Mouse (Mus musculus) small intestine, adult 2 months (tissue): Measurements from ENCODE around the gene Ptprf. TPM values are rescaled to one million over a fixed set of nuclear protein-coding genes. Genes with fewer than 3 reads are reported as not detected.

Source experiments
- H3K27ac ChIP-seq: fragments of 200-500 bp; 2 replicates; pipeline ENCODE4 v1.5.1; 2012; ENCODE audit warnings: low read depth, low read length, control low read depth, inconsistent platforms; ENCODE audit not compliant: insufficient read depth
- H3K27me3 ChIP-seq: fragments of 200-500 bp; 2 replicates; pipeline ENCODE4 v1.6.1; 2012; ENCODE audit warnings: mild to moderate bottlenecking, moderate library complexity, low read length, inconsistent platforms; ENCODE audit not compliant: control insufficient read depth, insufficient read depth
- H3K36me3 ChIP-seq: fragments of 200-500 bp; 2 replicates; pipeline ENCODE4 v1.6.1; 2012; ENCODE audit warnings: mild to moderate bottlenecking, low read length, control low read depth, inconsistent platforms; ENCODE audit not compliant: control insufficient read depth, insufficient read depth
- H3K4me1 ChIP-seq: fragments of 200-500 bp; 2 replicates; pipeline ENCODE4 v1.6.1; 2012; ENCODE audit warnings: low read length, inconsistent platforms, mixed read lengths; ENCODE audit not compliant: control insufficient read depth, insufficient read depth, insufficient read length
- H3K4me3 ChIP-seq: fragments of 200-500 bp; 2 replicates; pipeline ENCODE4 v1.5.1; 2012; ENCODE audit warnings: low read depth, mild to moderate bottlenecking, control low read depth, inconsistent platforms, low read length, moderate library complexity
- CTCF ChIP-seq: fragments of 200-500 bp; IDR thresholded peaks from 2 replicates; pipeline ENCODE4 v1.5.1; 2012; ENCODE audit warnings: low read depth, mild to moderate bottlenecking, control low read depth, inconsistent platforms, low read length, moderate library complexity, mixed read lengths; ENCODE audit not compliant: insufficient replicate concordance, insufficient read length; ENCODE audit errors: extremely low read depth
- POLR2A ChIP-seq: fragments of 200-500 bp; IDR thresholded peaks from 2 replicates; pipeline ENCODE4 v1.6.1; 2012; ENCODE audit warnings: low read depth, mild to moderate bottlenecking, control low read depth, inconsistent platforms, low read length, moderate library complexity
- WGBS: fragments of 180-500 bp; shearing (Covaris S2); methylation state at CpG from one replicate; pipeline ENCODE4 v1.1.7; 2018; 5-methylcytosine and 5-hydroxymethylcytosine counted together
- polyA plus RNA-seq: library from polyadenylated mRNA; depleted of rRNA; stranded (reverse); fragments of >200 nt; gene quantifications from 2 replicates; pipeline ENCODE4 v1.2.3, GENCODE M21; 2012

The Ptprf gene
- polyA plus RNA-seq, 1 experiment = 257 TPM

GRCm38 (mm10) chr4:118316662-118317061 is 25.5 kb upstream of the Ptprf start:
- 87% methylated on average over 4 of the region's 4 CpGs for WGBS
- TF ChIP-seq CTCF = no peak
- TF ChIP-seq POLR2A = no peak

GRCm38 (mm10) chr4:118315286-118315685 is 24.1 kb upstream of the Ptprf start:
- Histone ChIP-seq H3K27me3 (no peaks in the 10 kb centered on the region), H3K4me1 (no peaks in the 10 kb centered on the region; the same call in 1 of the 2 replicates), H3K27ac (no peak overlapping the region), H3K4me3 (no peak overlapping the region), H3K36me3 (no peaks in the 10 kb centered on the region)
- 61% methylated on average over 8 of the region's 8 CpGs for WGBS
- TF ChIP-seq POLR2A (no peak), CTCF (no peak)

More at GRCm38 (mm10) chr4:118316662-118317061, 25.5 kb upstream of the Ptprf start:
- H3K4me3 ChIP-seq = no peak overlapping the region
- H3K4me1 ChIP-seq = no peaks in the 10 kb centered on the region; the same call in 1 of the 2 replicates
- H3K27me3 ChIP-seq = no peaks in the 10 kb centered on the region
- H3K36me3 ChIP-seq = no peaks in the 10 kb centered on the region
- H3K27ac ChIP-seq = no peak overlapping the region

DNA sequence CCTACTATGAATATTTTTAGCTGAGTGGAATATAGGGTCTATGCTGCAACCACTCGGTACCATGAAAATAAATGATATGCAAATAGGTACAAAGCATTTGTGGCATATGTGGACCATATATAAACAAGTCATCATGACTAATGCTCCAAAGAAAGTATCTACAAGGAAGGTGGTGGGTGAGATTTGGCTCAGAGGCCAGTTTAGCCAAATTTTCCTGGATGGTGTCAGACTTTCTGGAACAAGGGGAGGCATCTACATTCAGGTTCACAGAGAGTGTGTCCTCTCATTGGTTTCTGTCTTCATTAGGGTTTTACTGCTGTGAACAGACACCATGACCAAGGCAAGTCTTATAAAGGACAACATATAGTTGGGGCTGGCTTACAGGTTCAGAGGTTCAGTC is 19.3 kb upstream of the Ptprf start:
- Histone ChIP-seq H3K27ac (no peak overlapping the region), H3K4me3 (no peak overlapping the region), H3K36me3 (no peaks in the 10 kb centered on the region), H3K4me1 (peaks cover 7% of the 10 kb centered on the region; the same call in 1 of the 2 replicates), H3K27me3 (no peaks in the 10 kb centered on the region)
- WGBS = 92% methylated on average over 1 of the region's 1 CpGs
- TF ChIP-seq POLR2A (no peak), CTCF (no peak)

- Histone ChIP-seq H3K36me3 (no peaks in the 10 kb centered on the region), H3K27ac (peak overlapping the region; percentile 64), H3K27me3 (no peaks in the 10 kb centered on the region), H3K4me3 (no peak overlapping the region), H3K4me1 (peaks cover 7% of the 10 kb centered on the region; the same call in 1 of the 2 replicates)
- 24% methylated on average over 13 of the region's 13 CpGs for WGBS
- TF ChIP-seq CTCF = no peak
- no peak for TF ChIP-seq POLR2A
Observed at GRCm38 (mm10) chr4:118307533-118308263, 16.5 kb upstream of the Ptprf start.

GRCm38 (mm10) chr4:118306113-118306696 is 15.0 kb upstream of the Ptprf start:
- H3K4me1 ChIP-seq = peaks cover 7% of the 10 kb centered on the region; the same call in 1 of the 2 replicates
- 90% methylated on average over 21 of the region's 21 CpGs for whole genome bisulfite sequencing
- no peaks in the 10 kb centered on the region for H3K27me3 ChIP-seq
- H3K27ac ChIP-seq = no peak overlapping the region
- no peak for TF ChIP-seq CTCF
- no peak for TF ChIP-seq POLR2A
- no peak overlapping the region for H3K4me3 ChIP-seq
- no peaks in the 10 kb centered on the region for H3K36me3 ChIP-seq

DNA sequence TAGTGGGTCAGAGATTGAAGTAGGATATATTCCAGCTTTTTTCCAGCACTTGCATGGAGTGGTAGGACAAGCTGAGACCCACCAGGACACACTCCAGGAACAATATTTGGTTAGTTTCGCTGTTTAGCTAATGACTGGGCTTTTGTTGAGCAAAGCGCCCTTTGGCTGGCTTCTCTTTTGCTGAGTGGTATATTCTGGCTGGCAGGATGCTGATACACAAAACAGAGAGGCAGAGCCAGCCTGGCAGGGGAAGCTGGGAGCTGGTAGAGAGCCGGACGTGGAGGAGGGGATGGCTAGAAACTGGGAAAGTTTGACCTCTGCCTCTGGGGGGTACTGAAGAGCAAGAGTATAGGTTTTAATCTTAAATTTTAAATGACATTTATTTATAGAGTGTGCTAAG is 13.8 kb upstream of the Ptprf start:
- 71% methylated on average over 4 of the region's 4 CpGs for WGBS
- no peak overlapping the region for H3K27ac ChIP-seq
- H3K36me3 ChIP-seq = no peaks in the 10 kb centered on the region

DNA sequence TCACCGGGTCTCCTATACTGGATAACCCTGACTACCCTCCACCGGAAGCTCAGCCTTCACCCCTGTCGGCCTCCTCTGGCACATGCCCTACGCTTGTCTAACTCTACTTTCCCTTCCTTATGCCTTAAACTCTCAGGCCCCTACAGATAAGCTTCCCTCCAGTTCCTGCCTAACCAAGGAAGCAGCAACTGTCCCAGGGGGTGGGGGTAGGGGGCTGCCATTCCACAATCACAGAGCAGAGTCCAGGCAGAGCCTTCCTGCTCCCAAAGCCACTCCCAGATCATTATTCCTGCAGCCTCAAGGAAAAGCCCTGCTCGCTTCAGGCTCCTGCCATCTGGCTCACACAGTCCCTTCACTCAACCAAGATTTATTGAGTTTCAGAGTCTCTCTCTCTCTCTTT is 6.6 kb upstream of the Ptprf start:
- peaks cover 5% of the 10 kb centered on the region for H3K4me1 ChIP-seq
- H3K27me3 ChIP-seq = no peaks in the 10 kb centered on the region
- TF ChIP-seq CTCF (no peak), POLR2A (no peak)
- no peak overlapping the region for H3K27ac ChIP-seq
- H3K36me3 ChIP-seq = no peaks in the 10 kb centered on the region
- H3K4me3 ChIP-seq = no peak overlapping the region
- 15% methylated on average over 5 of the region's 5 CpGs for WGBS

More for the DNA sequence above, 13.8 kb upstream of the Ptprf start:
- TF ChIP-seq CTCF = no peak
- no peak for TF ChIP-seq POLR2A
- no peaks in the 10 kb centered on the region for H3K27me3 ChIP-seq
- no peak overlapping the region for H3K4me3 ChIP-seq
- peaks cover 7% of the 10 kb centered on the region; the same call in 1 of the 2 replicates for H3K4me1 ChIP-seq
